Mouse (Mus musculus): ENCODE results near the gene Alas2. TPM values are rescaled to one million over a fixed set of nuclear protein-coding genes. Genes with fewer than 3 reads are reported as not detected.

Alas2 gene
- polyA plus RNA-seq, 1 experiment from 2014 or later = 145 TPM

DNA sequence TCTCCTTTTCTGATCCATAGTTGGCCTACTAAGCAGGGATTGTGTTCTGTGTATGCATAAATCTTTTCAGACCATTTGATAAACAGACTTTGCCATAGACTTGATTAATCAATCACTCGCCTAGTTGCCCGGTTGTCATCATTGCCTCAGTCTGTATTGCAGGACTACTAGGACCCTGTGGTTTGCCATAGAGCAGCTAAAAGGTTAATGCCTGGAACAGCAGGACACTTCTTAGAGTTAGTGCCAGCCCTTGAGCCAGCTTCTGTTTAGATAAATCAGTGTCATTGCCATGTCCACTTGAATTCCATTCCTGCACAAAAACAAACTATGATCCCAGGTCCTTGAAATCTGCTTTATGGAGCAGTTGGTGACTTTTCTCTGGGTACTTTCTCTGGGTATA is 51.7 kb downstream of the Alas2 start:
- Histone ChIP-seq H3K4me2 (replicated peaks; ENCODE audit: low read depth, low read length) (no peak overlapping the region), H3K9ac (replicated peaks; ENCODE audit: low read depth) (no peak overlapping the region), H3K36me3 (ENCODE audit: insufficient read depth, low read length) (no peaks in the 10 kb centered on the region), H3K27me3 (replicated peaks; ENCODE audit: insufficient read depth, low read length) (no peaks in the 10 kb centered on the region), H3K9me3 (ENCODE audit: low read length) (no peaks in the 10 kb centered on the region), H3K4me1 (ENCODE audit: insufficient read depth, low read depth, low read length) (no peaks in the 10 kb centered on the region), H3K4me3 (ENCODE audit: low read depth, low read length) (no peak overlapping the region), H3K27ac (ENCODE audit: low read length) (no peak overlapping the region)
- ATAC-seq (no peak), DNase-seq (ENCODE audit: low spot score) (no peak)
- WGBS = 83% methylated on average over 2 of the region's 2 CpGs
- TF ChIP-seq CTCF (IDR thresholded peaks at IDR 0.05) (no peak), EP300 (IDR thresholded peaks at IDR 0.05) (no peak)

Small RNA genes within 50 kb of the gene (microRNA-seq; reads per million reads assigned to microRNA genes)
- not detected for gene Mir3620

Other genes with a start within 250 kb of the Alas2 start
- gene Tmem29, start 88.2 kb upstream of the Alas2 start, polyA plus RNA-seq (2015; fragmentation: Nextera tagmentation; extraction: Ambion mirVana) = 20.5 and 21.3 TPM in 2 replicates
- gene Pfkfb1, start 40.9 kb downstream of the Alas2 start, polyA plus RNA-seq (2015; fragmentation: Nextera tagmentation; extraction: Ambion mirVana) = 1.9 and 2.5 TPM in 2 replicates
- 6.7 and 7.3 TPM in 2 replicates for gene Apex2, start 42.5 kb downstream of the Alas2 start, polyA plus RNA-seq (2015; fragmentation: Nextera tagmentation; extraction: Ambion mirVana)
- 2.2 and 2.9 TPM in 2 replicates for gene Tro, start 110.2 kb downstream of the Alas2 start, polyA plus RNA-seq (2015; fragmentation: Nextera tagmentation; extraction: Ambion mirVana)

All from lung, postnatal 0 days (tissue).